ENCODE assay signal across 21 mouse cellular contexts in genomic region chr1:133991277-133991676, GRCm38 (mm10). TPM values are rescaled to one million over a fixed set of nuclear protein-coding genes. Genes with fewer than 3 reads are reported as not detected.
A peak's percentile ranks its signal among the peaks of the same experiment; 100 is the strongest.
DNase-seq lines count a peak whose midpoint lies in the region.
"Had no signal": no experiment of that assay in that cellular context is flagged by ENCODE, and none has a peak within 500 bp of the region (broad histone marks: within the 10 kb centered on the region; RNA-seq: fewer than 3 reads in every experiment).

No protein-coding gene starts in this region.

- no peaks in the 10 kb centered on the region for H3K4me1 ChIP-seq in hindbrain, embryonic 10.5 days (replicated peaks)
- H3K4me1 ChIP-seq: heart, embryonic 10.5 days; kidney, embryonic 15.5 days; limb, embryonic 10.5 days; liver, embryonic 15.5 days; midbrain, embryonic 13.5 days; neural tube, embryonic 13.5 days had no signal

- no peak overlapping the region for H3K4me3 ChIP-seq in hindbrain, embryonic 10.5 days
- H3K4me3 ChIP-seq: forebrain, embryonic 13.5 days; heart, embryonic 10.5 days; kidney, embryonic 15.5 days; limb, embryonic 10.5 days; liver, embryonic 15.5 days; midbrain, embryonic 13.5 days; neural tube, embryonic 13.5 days had no signal

- H3K9me3 ChIP-seq in hindbrain, embryonic 10.5 days, result no peaks in the 10 kb centered on the region
- H3K9me3 ChIP-seq: forebrain, embryonic 13.5 days; heart, embryonic 10.5 days; kidney, embryonic 15.5 days; limb, embryonic 10.5 days; liver, embryonic 15.5 days; midbrain, embryonic 13.5 days; neural tube, embryonic 13.5 days had no signal

- H3K27ac ChIP-seq in hindbrain, embryonic 10.5 days, result no peak overlapping the region
- H3K27ac ChIP-seq: forebrain, embryonic 13.5 days; heart, embryonic 10.5 days; hindbrain, postnatal 0 days; kidney, embryonic 15.5 days; limb, embryonic 10.5 days; liver, embryonic 15.5 days; midbrain, embryonic 13.5 days; neural tube, embryonic 13.5 days had no signal

- WGBS in hindbrain, embryonic 10.5 days, result 72% methylated on average over 8 of the region's 8 CpGs

- peak; percentile 34 to 43 for DNase-seq in lung, adult 18-20 months
- no peak for DNase-seq in lung, postnatal 25 days (ENCODE audit: low spot score)
- DNase-seq in fibroblast of lung, adult 2 months (ENCODE audit: low read depth), result peak; percentile 36
- DNase-seq in lung, postnatal 10 days, result peak; percentile 79
- DNase-seq in ovary, adult 18-20 months (ENCODE audit: low spot score), result no peak
- no peak for DNase-seq in left cerebral cortex, adult 11 months (ENCODE audit: low spot score)
- no peak for DNase-seq in hindbrain, embryonic 10.5 days (ENCODE audit: low spot score)
- DNase-seq: adrenal gland, postnatal 36 days; cerebellum, adult 9-11 months; kidney, adult 11 months; kidney, postnatal 4 days; liver; right cerebral cortex, postnatal 4 days had no signal

- no peaks in the 10 kb centered on the region for H3K36me3 ChIP-seq in hindbrain, embryonic 10.5 days
- H3K36me3 ChIP-seq: heart, embryonic 10.5 days; kidney, embryonic 15.5 days; limb, embryonic 10.5 days; liver, embryonic 15.5 days; midbrain, embryonic 13.5 days; neural tube, embryonic 13.5 days had no signal

- H3K27me3 ChIP-seq in hindbrain, embryonic 10.5 days (ENCODE audit: insufficient read depth, poor library complexity, severe bottlenecking), result no peaks in the 10 kb centered on the region
- H3K27me3 ChIP-seq: forebrain, embryonic 13.5 days; kidney, embryonic 15.5 days; liver, embryonic 15.5 days; midbrain, embryonic 13.5 days; neural tube, embryonic 13.5 days had no signal

RNA-seq across cellular contexts. Expression of gene Fmod, which starts 45.8 kb away (rescaled TPM):
- polyA plus RNA-seq in hindbrain, embryonic 10.5 days (2016; fragmentation: Nextera tagmentation; extraction: Ambion mirVana), result 3.6 and 9.8 TPM in 2 replicates

Comparison
In these comparisons a context has a peak if more than half of its experiments do, and no peak if none do; other contexts are left out.
1. DNase-seq: peak in lung, adult 18-20 months (2 of 2), fibroblast of lung, adult 2 months (single experiment) and lung, postnatal 10 days (single experiment); none in lung, postnatal 25 days (single experiment), ovary, adult 18-20 months (single experiment), left cerebral cortex, adult 11 months (single experiment) and hindbrain, embryonic 10.5 days (single experiment).